Mouse (Mus musculus) heart, embryonic 14.5 days (tissue): Measurements from ENCODE around the gene Nmrk1. TPM values are rescaled to one million over a fixed set of nuclear protein-coding genes. Genes with fewer than 3 reads are reported as not detected.

Experiments
- ATAC-seq: fragments of 200-750 bp; cut with Nextera tagmentation; 2 replicates; pipeline ENCODE4 v1.8.0; 2017; ENCODE audit warnings: low read depth, moderate TSS enrichment; ENCODE audit not compliant: insufficient number of reproducible peaks, insufficient read depth, low FRiP score
- H3K27ac ChIP-seq, 2 experiments: fragments of 200-500 bp in 1 of 2; fragments of 300-500 bp in 1 of 2; sonication (generic) in 1 of 2; replicated peaks in 1 of 2; 2 replicates each; pipeline ENCODE4 v1.5.1; 2012 to 2014; ENCODE audit warnings: low read depth in 2 of 2, low read length in 2 of 2, control low read depth in 1 of 2, mild to moderate bottlenecking in 1 of 2, mixed read lengths in 1 of 2; ENCODE audit not compliant: control insufficient read depth in 1 of 2, insufficient read depth in 1 of 2
- H3K27me3 ChIP-seq: fragments of 300-500 bp; sonication (generic); 2 replicates; pipeline ENCODE4 v1.6.1; 2014; ENCODE audit warnings: mild to moderate bottlenecking, low read length, control low read depth; ENCODE audit not compliant: control insufficient read depth, insufficient read depth
- H3K36me3 ChIP-seq: fragments of 300-500 bp; sonication (generic); 2 replicates; pipeline ENCODE4 v1.6.1; 2014; ENCODE audit warnings: mild to moderate bottlenecking, control low read depth, low read length, mixed read lengths; ENCODE audit not compliant: control insufficient read depth, insufficient read depth
- H3K4me1 ChIP-seq, 2 experiments: fragments of 200-500 bp in 1 of 2; fragments of 300-500 bp in 1 of 2; sonication (generic) in 1 of 2; 2 replicates each; pipeline ENCODE4 v1.6.1; 2012 to 2014; ENCODE audit warnings: low read length in 2 of 2, control low read depth in 1 of 2, mixed read lengths in 1 of 2; ENCODE audit not compliant: control insufficient read depth in 2 of 2, insufficient read depth in 2 of 2
- H3K4me2 ChIP-seq: fragments of 300-500 bp; sonication (generic); 2 replicates; pipeline ENCODE4 v1.6.1; 2014; ENCODE audit warnings: mild to moderate bottlenecking, low read length
- H3K4me3 ChIP-seq, 2 experiments: fragments of 200-500 bp in 1 of 2; fragments of 300-500 bp in 1 of 2; sonication (generic) in 1 of 2; 2 replicates each; pipeline ENCODE4 v1.5.1; 2012 to 2014; ENCODE audit warnings: low read length in 2 of 2, mild to moderate bottlenecking in 2 of 2, control low read depth in 1 of 2, low read depth in 1 of 2, moderate library complexity in 1 of 2; ENCODE audit not compliant: control insufficient read depth in 1 of 2, insufficient read depth in 1 of 2
- H3K9ac ChIP-seq: fragments of 300-500 bp; sonication (generic); 2 replicates; pipeline ENCODE4 v1.6.1; 2014; ENCODE audit warnings: mild to moderate bottlenecking, low read length
- H3K9me3 ChIP-seq: fragments of 300-500 bp; sonication (generic); 2 replicates; pipeline ENCODE4 v1.6.1; 2016; ENCODE audit warnings: low read length, control low read depth; ENCODE audit not compliant: control insufficient read depth
- WGBS: fragments of 180-500 bp; shearing (Covaris S2); extraction: QIAGEN DNeasy Blood & Tissue Kit; methylation state at CpG from one replicate; pipeline ENCODE4 v1.1.7; 2014; 5-methylcytosine and 5-hydroxymethylcytosine counted together
- polyA plus RNA-seq: library from polyadenylated mRNA; unstranded; fragments of >200 nt; fragmentation: Nextera tagmentation; extraction: Ambion mirVana; gene quantifications from 2 replicates; pipeline ENCODE4 v1.2.1, GENCODE M21; 2014

Gene Nmrk1
- polyA plus RNA-seq, 1 experiment from 2014 or later: 10.7 TPM

- ATAC-seq: no peak
- 35% methylated on average over 4 of the region's 4 CpGs for WGBS
- H3K4me3 ChIP-seq: no peak overlapping the region
- H3K9ac ChIP-seq: no peak overlapping the region
- H3K27ac ChIP-seq: no peak overlapping the region
- no peak overlapping the region for H3K4me2 ChIP-seq
- H3K4me1 ChIP-seq: peaks cover 23 to 27% of the 10 kb centered on the region in 2 experiments
- H3K36me3 ChIP-seq: no peaks in the 10 kb centered on the region
- H3K27me3 ChIP-seq: no peaks in the 10 kb centered on the region
- H3K9me3 ChIP-seq: no peaks in the 10 kb centered on the region
These were observed 20.8 kb downstream of the Nmrk1 start for GRCm38 (mm10) chr19:18652592-18652991.

GRCm38 (mm10) chr19:18653058-18653457 lies 21.3 kb downstream of the Nmrk1 start:
- Histone ChIP-seq H3K9ac (no peak overlapping the region), H3K4me2 (no peak overlapping the region), H3K27ac (0 out of 4 replicates have a peak overlapping the region, but pooled peaks of 1 of the 2 experiments have one; percentile 39), H3K4me1 (peaks cover 23 to 27% of the 10 kb centered on the region in 2 experiments), H3K27me3 (no peaks in the 10 kb centered on the region), H3K36me3 (no peaks in the 10 kb centered on the region), H3K9me3 (no peaks in the 10 kb centered on the region), H3K4me3 (no peak overlapping the region)
- no peak for ATAC-seq
- WGBS: 67% methylated on average over 6 of the region's 6 CpGs

DNA sequence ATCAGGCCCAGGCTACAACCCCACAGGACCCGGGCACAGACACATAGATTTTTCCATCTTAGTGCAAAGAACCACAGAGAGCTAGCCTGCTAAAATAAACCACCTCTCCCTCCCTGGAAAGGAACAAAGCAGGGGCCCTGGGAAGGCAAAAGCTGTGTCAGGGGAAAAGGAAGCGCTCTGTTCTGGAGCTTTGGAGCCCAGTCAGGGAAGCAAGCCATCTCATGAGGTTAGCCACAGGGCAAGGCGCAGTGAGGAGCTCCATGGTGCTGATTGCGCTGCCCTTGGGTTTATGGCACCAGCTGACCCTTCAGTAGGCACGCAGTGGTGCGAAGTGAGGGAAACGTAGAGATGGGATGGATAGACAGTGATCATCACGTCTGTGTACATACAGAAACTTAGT lies 22.6 kb downstream of the Nmrk1 start:
- no peak for ATAC-seq
- Histone ChIP-seq H3K4me3 (no peak overlapping the region), H3K4me1 (peaks cover 23% of the 10 kb centered on the region in 2 experiments), H3K9ac (no peak overlapping the region), H3K4me2 (no peak overlapping the region), H3K27ac (peak overlapping the region; percentile 48 to 75; a peak in 3 of 4 replicates), H3K9me3 (no peaks in the 10 kb centered on the region), H3K36me3 (no peaks in the 10 kb centered on the region), H3K27me3 (no peaks in the 10 kb centered on the region)
- 84% methylated on average over 8 of the region's 8 CpGs for WGBS

GRCm38 (mm10) chr19:18654984-18655383 lies 23.2 kb downstream of the Nmrk1 start:
- ATAC-seq: no peak
- Histone ChIP-seq H3K9me3 (no peaks in the 10 kb centered on the region), H3K4me1 (peaks cover 23% of the 10 kb centered on the region in 2 experiments), H3K9ac (no peak overlapping the region), H3K27me3 (no peaks in the 10 kb centered on the region), H3K4me2 (no peak overlapping the region), H3K36me3 (no peaks in the 10 kb centered on the region), H3K4me3 (no peak overlapping the region), H3K27ac (peak overlapping the region; percentile 64 to 75)
- WGBS: 40% methylated on average over 5 of the region's 5 CpGs

- H3K27me3 ChIP-seq: no peaks in the 10 kb centered on the region
- H3K4me3 ChIP-seq: no peak overlapping the region
- H3K9ac ChIP-seq: no peak overlapping the region
- peaks cover 21 to 23% of the 10 kb centered on the region in 2 experiments for H3K4me1 ChIP-seq
- no peak overlapping the region for H3K4me2 ChIP-seq
- 69% methylated on average over 7 of the region's 7 CpGs for whole genome bisulfite sequencing
- H3K27ac ChIP-seq: no peak overlapping the region
- H3K36me3 ChIP-seq: no peaks in the 10 kb centered on the region
- H3K9me3 ChIP-seq: no peaks in the 10 kb centered on the region
- no peak for ATAC-seq
These were observed 24.2 kb downstream of the Nmrk1 start for GRCm38 (mm10) chr19:18655999-18656398.

- H3K4me2 ChIP-seq: no peak overlapping the region
- no peak overlapping the region for H3K27ac ChIP-seq
- no peak overlapping the region for H3K4me3 ChIP-seq
- ATAC-seq: no peak
- no peaks in the 10 kb centered on the region for H3K27me3 ChIP-seq
- WGBS: 74% methylated on average over 4 of the region's 4 CpGs
- no peak overlapping the region for H3K9ac ChIP-seq
- H3K9me3 ChIP-seq: no peaks in the 10 kb centered on the region
- H3K4me1 ChIP-seq: peaks cover 14 to 20% of the 10 kb centered on the region in 2 experiments
- H3K36me3 ChIP-seq: no peaks in the 10 kb centered on the region
These were observed 26.7 kb downstream of the Nmrk1 start for GRCm38 (mm10) chr19:18658473-18658872.

DNA sequence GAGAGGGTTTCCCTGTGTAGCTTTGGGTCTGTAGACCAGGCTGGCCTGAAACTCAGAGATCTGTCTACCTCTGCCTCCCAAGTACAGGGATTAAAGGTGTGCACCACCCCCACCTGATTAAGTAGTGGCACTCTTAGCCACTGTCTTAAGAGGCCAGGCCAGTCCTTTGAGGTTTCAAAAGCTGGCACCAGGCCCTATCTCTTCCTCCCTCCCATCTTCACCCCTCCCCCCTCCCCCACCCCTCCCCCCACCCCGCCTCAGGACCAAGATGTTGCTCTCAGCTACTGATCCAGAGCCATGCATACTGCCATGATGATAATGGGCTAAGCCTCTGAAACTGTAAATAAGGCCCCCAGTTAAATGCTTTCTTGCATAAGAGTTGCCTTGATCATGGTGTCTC lies 27.6 kb downstream of the Nmrk1 start:
- Histone ChIP-seq H3K4me1 (peaks cover 7 to 11% of the 10 kb centered on the region in 2 experiments), H3K9ac (no peak overlapping the region), H3K36me3 (no peaks in the 10 kb centered on the region), H3K27ac (no peak overlapping the region), H3K4me3 (no peak overlapping the region), H3K9me3 (no peaks in the 10 kb centered on the region), H3K4me2 (no peak overlapping the region), H3K27me3 (no peaks in the 10 kb centered on the region)
- no CpG with 5 or more reads among the region's 1 CpGs for WGBS
- ATAC-seq: no peak

DNA sequence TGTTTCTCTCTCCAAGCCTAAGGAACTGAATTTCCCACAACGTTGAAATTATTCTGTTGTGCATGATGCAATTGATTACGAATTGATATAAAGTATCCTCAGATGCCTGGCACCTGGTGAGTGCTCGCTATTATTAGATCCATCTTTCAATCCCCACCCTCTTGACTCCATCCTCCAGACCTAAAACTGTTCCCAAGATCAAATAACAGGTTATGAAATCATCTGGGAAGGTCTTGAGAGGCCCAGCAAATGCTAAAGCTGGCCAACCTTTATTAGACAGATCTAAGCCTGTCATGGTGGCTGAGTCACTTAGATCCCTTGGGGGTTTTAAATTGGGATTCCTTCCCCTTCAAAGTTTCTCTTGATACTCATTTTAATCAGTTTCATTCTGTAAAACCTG lies 28.7 kb downstream of the Nmrk1 start:
- H3K27ac ChIP-seq: no peak overlapping the region
- no peak overlapping the region for H3K4me3 ChIP-seq
- H3K4me1 ChIP-seq: peaks cover under 1% of the 10 kb centered on the region in 2 experiments; a peak in 2 of 4 replicates
- no peak overlapping the region for H3K9ac ChIP-seq
- H3K36me3 ChIP-seq: no peaks in the 10 kb centered on the region
- H3K27me3 ChIP-seq: no peaks in the 10 kb centered on the region
- H3K9me3 ChIP-seq: no peaks in the 10 kb centered on the region
- H3K4me2 ChIP-seq: no peak overlapping the region
- no peak for ATAC-seq
- WGBS: 76% methylated on average over 3 of the region's 3 CpGs
